Mouse (Mus musculus) spleen, postnatal 4 days (tissue): ENCODE measurements around the gene L3hypdh.
"Not testable (repeated sequence)": the region's sequence is repeated elsewhere in the genome, so short reads cannot be mapped to it uniquely, and the experiment has no call there.

Source experiments
- DNase-seq, 2 experiments: peaks; one replicate each; pipeline ENCODE4 v3.0.0; 2022; ENCODE audit warnings: low spot score in 2 of 2

Gene L3hypdh

GRCm38 (mm10) chr12:72053851-72054250 is 31.4 kb downstream of the L3hypdh start:
- DNase-seq, result no peak

DNA sequence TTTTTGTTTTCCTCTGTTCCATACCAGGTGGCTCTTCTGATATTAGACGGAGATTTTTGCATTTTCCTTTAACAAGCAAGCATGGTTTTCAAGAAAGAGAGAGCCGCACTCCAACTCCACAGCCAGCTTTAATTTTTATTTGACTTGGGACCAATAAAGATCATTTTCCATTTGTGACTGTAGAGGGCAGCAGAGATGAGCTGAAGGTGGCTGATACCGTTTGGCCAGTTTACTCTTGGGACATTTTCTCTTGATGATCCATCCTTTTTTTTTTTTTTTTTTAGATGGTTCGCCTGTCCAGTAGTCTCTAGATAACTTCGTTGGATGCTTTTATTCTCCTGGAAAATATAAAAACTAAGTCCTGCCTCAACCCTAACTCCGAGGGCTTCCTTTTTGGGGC is 31.9 kb downstream of the L3hypdh start:
- DNase-seq, result no peak

GRCm38 (mm10) chr12:72052571-72052970 is 32.7 kb downstream of the L3hypdh start:
- no peak for DNase-seq

GRCm38 (mm10) chr12:72050821-72051220 is 34.4 kb downstream of the L3hypdh start:
- no peak for DNase-seq

DNA sequence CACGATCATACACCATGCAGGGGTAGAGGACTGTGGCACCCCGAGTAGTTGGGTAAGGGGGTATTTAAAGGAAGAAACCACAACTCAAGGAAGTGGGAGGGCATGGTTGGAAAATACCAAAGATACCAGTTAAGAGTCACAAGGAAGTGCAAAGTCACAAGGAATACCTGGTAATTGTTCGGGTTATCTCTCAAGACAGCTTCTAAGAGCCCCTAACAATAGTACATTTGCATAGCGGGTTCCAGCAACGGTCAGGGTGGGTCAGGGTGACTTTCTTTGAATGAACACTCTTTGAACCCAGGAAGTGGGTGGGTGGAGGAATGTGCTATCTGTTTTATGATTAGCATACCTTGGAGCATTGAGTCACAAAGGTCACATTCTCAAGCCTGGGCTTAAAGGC is 35.1 kb downstream of the L3hypdh start:
- DNase-seq, result not testable (repeated sequence)

DNA sequence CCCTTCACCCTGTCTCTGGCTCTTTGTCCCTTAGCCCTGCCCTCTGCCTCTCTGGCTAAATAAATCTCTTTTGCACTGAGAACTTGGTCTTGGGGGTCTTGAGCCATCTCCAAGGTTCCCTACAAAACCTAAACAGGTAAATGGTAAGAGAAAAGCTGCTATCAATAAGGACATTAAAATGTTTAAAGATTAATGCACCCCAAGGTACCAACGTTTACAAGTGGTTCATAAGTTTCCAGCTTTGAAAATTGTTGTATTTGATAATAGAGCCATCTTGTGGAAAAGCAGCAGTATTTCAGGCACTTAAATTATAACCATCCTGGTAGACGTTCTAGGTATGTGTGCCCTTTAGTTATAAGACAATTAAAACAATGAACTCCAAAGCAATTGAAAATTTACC is 37.7 kb downstream of the L3hypdh start:
- DNase-seq, result no peak

DNA sequence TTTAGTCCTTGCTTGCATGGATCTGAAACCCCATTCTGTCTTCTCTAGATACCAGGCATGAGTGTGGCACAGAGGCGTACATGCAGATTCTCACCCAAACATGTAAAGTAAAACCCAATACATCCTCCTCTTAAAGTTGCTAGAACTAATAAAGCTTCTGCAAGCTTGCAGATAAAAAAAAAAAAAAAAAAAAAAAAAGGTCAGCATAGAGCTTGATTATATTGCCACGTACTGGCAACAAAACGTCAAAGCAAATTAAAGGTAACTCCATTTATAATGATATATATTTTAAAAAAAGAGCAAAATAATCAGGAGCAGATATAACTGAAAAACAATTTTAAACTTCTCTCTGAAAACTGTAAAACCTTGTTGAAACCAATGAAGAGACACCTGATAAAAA is 44.0 kb downstream of the L3hypdh start:
- DNase-seq, result no peak

DNA sequence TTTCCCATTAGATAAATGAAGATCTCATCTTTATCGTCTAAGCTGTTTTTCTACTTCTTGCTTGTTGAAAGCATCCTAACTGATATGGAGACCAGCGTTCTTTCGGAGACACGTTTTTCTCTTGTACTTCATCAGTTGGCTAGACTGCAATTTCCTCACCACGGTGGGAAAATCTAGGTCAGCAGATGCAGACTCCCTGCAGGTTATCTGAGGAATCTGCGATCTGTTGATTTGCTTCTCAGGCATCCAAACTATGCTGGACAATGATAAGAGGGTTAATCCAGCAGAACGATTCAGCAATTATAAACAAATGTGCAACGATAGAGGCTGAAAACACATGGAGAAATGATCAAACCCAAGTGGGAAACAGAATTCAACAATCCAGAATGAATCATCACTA is 45.7 kb downstream of the L3hypdh start:
- DNase-seq, result no peak

- no peak for DNase-seq
These were observed 46.4 kb downstream of the L3hypdh start for GRCm38 (mm10) chr12:72038866-72039265.

GRCm38 (mm10) chr12:72037049-72037448 is 48.2 kb downstream of the L3hypdh start:
- DNase-seq, result no peak

DNA sequence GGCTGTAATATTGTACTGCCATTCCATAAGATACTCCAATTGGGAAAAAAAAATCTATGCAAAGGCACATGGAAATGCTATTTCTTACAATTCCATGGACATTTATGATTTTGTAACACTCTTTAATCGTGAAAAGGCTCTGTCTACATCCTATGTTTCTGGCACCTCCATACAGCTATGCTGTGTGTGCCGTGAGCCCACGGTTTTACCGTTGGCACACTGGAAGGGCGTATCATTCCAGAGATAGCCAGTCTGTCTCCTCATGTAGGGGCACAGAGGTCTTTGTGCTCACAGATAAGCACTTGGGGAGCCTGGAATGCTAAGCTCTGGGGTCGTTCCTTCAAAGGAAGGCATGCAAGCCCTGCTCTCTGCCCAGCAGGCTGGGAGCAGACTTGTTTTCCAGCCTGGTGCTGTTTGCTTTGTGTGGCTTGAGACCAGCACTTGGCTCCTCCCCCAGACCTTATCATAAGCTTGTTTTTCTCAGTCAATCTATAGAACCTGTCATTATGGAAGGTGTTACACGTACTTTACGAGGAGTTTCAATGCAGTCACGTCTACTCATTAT is 49.1 kb downstream of the L3hypdh start:
- DNase-seq, result no peak

DNA sequence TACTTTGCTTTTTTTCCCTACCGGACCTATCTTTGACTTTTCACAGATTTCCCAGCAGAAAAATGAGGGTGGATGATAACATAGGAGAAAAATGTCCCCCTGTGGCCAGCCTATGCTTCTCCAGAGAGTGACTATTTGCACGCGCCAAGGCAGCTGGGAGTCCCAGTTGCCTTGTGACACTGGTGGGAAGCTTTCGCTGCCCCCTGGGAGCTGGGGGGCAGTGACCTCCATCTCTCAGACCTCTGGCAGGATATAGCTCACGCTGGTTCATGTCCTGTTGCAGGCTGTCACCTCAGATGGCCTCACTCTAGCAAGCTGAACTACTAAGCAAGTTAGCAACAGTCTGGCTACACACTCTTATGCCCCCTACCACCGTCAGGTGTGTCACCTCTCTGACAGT is 53.4 kb downstream of the L3hypdh start:
- no peak for DNase-seq

DNA sequence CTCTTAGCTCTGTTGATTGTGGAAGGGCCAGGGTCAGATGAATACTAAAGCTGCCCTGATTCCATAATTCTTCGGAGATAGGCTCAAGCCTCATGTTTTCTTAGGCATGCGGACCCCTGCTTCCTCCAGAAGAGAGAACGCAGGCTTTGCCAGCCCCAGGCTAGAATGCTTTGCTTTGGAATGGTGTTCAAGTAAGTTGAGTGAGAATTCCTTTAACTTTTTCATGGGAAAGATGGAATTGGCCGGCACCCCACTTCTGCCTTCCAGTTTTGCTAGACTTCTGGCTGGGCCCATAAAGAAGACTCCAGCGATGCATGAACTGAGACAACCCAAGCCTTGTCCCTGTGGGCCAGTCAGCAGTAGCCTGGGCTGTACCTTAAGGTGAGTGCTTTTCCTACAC is 54.1 kb downstream of the L3hypdh start:
- no peak for DNase-seq

- DNase-seq, result no peak
These were observed 59.9 kb downstream of the L3hypdh start for GRCm38 (mm10) chr12:72025275-72025795.

- DNase-seq, result no peak
These were observed 61.7 kb downstream of the L3hypdh start for GRCm38 (mm10) chr12:72023572-72023971.
